Mouse (Mus musculus) kidney, postnatal 0 days (tissue): ENCODE results near the gene Prss23. TPM values are rescaled to one million over a fixed set of nuclear protein-coding genes. Genes with fewer than 3 reads are reported as not detected.

Experiments used
- ATAC-seq: fragments of 200-750 bp; cut with Nextera tagmentation; replicated peaks from 2 replicates; pipeline ENCODE4 v1.8.0; 2017; ENCODE audit warnings: low read depth, moderate number of reproducible peaks, moderate TSS enrichment, moderate library complexity; ENCODE audit not compliant: low FRiP score
- DNase-seq: peaks from one replicate; pipeline ENCODE4 v3.0.0-alpha.2; 2016; ENCODE audit warnings: low spot score
- H3K27ac ChIP-seq: fragments of 300-500 bp; sonication (generic); 2 replicates; pipeline ENCODE4 v1.5.1; 2014; ENCODE audit warnings: mild to moderate bottlenecking
- H3K27me3 ChIP-seq: fragments of 300-500 bp; sonication (generic); 2 replicates; pipeline ENCODE4 v1.6.1; 2014; ENCODE audit warnings: low read length, mixed read lengths; ENCODE audit not compliant: insufficient read depth
- H3K36me3 ChIP-seq: fragments of 300-500 bp; sonication (generic); 2 replicates; pipeline ENCODE4 v1.6.1; 2014; ENCODE audit warnings: low read length, mixed read lengths; ENCODE audit not compliant: insufficient read depth
- H3K4me1 ChIP-seq: fragments of 300-500 bp; sonication (generic); replicated peaks from 2 replicates; pipeline ENCODE4 v1.6.1; 2014; ENCODE audit warnings: antibody characterized with exemption, low read length, mixed read lengths; ENCODE audit not compliant: insufficient read depth
- H3K4me2 ChIP-seq: fragments of 300-500 bp; sonication (generic); 2 replicates; pipeline ENCODE4 v1.6.1; 2014; ENCODE audit warnings: mild to moderate bottlenecking, low read length, moderate library complexity, mixed read lengths
- H3K4me3 ChIP-seq: fragments of 300-500 bp; sonication (generic); replicated peaks from 2 replicates; pipeline ENCODE4 v1.5.1; 2014; ENCODE audit warnings: low read depth, low read length
- H3K9ac ChIP-seq: fragments of 300-500 bp; sonication (generic); 2 replicates; pipeline ENCODE4 v1.6.1; 2014; ENCODE audit warnings: low read depth, low read length
- H3K9me3 ChIP-seq: fragments of 300-500 bp; sonication (generic); replicated peaks from 2 replicates; pipeline ENCODE4 v1.6.1; 2016; ENCODE audit warnings: low read length, inconsistent platforms, mixed read lengths
- CTCF ChIP-seq: IDR thresholded peaks from 2 replicates; pipeline ENCODE4 v1.5.1; 2016; ENCODE audit warnings: antibody characterized with exemption, low read depth, mild to moderate bottlenecking, moderate library complexity
- WGBS: fragments of 180-500 bp; shearing (Covaris S2); extraction: QIAGEN DNeasy Blood & Tissue Kit; methylation state at CpG from one replicate; pipeline ENCODE4 v1.1.7; 2014; 5-methylcytosine and 5-hydroxymethylcytosine counted together
- polyA plus RNA-seq: library from polyadenylated mRNA; unstranded; fragments of >200 nt; fragmentation: Nextera tagmentation; extraction: Ambion mirVana; gene quantifications from 2 replicates; pipeline ENCODE4 v1.2.1, GENCODE M21; 2015

The Prss23 gene
- polyA plus RNA-seq, 1 experiment from 2014 or later, result 114 TPM

- no peak overlapping the region for H3K4me3 ChIP-seq
- no peaks in the 10 kb centered on the region for H3K27me3 ChIP-seq
- WGBS, result 89% methylated on average over 4 of the region's 4 CpGs
- H3K9ac ChIP-seq, result no peak overlapping the region
- H3K36me3 ChIP-seq, result no peaks in the 10 kb centered on the region
- no peak for DNase-seq
- no peak overlapping the region for H3K27ac ChIP-seq
- 0 out of 2 replicates have a peak, but pooled peaks cover 4% of the 10 kb centered on the region for H3K4me1 ChIP-seq
- H3K4me2 ChIP-seq, result no peak overlapping the region
- no peaks in the 10 kb centered on the region for H3K9me3 ChIP-seq
- ATAC-seq, result no peak
- TF ChIP-seq CTCF, result no peak
Measured at GRCm38 (mm10) chr7:89559105-89559504, 32.1 kb upstream of the Prss23 start.

- H3K9ac ChIP-seq, result no peak overlapping the region
- no peak overlapping the region for H3K27ac ChIP-seq
- TF ChIP-seq CTCF, result no peak
- DNase-seq (no peak), ATAC-seq (no peak)
- H3K4me2 ChIP-seq, result no peak overlapping the region
- H3K4me1 ChIP-seq, result 0 out of 2 replicates have a peak, but pooled peaks cover 4% of the 10 kb centered on the region
- no peaks in the 10 kb centered on the region for H3K9me3 ChIP-seq
- H3K36me3 ChIP-seq, result no peaks in the 10 kb centered on the region
- 86% methylated on average over 11 of the region's 11 CpGs for WGBS
- H3K4me3 ChIP-seq, result no peak overlapping the region
- no peaks in the 10 kb centered on the region for H3K27me3 ChIP-seq
Measured at GRCm38 (mm10) chr7:89558446-89559039, 31.6 kb upstream of the Prss23 start.

GRCm38 (mm10) chr7:89557056-89557455 lies 30.1 kb upstream of the Prss23 start:
- Histone ChIP-seq H3K4me3 (no peak overlapping the region), H3K36me3 (no peaks in the 10 kb centered on the region), H3K9ac (no peak overlapping the region), H3K9me3 (no peaks in the 10 kb centered on the region), H3K27ac (no peak overlapping the region), H3K27me3 (no peaks in the 10 kb centered on the region), H3K4me2 (no peak overlapping the region), H3K4me1 (0 out of 2 replicates have a peak, but pooled peaks cover 4% of the 10 kb centered on the region)
- DNase-seq (no peak), ATAC-seq (no peak)
- no peak for TF ChIP-seq CTCF
- WGBS, result 86% methylated on average over 5 of the region's 5 CpGs

GRCm38 (mm10) chr7:89556652-89557051 lies 29.7 kb upstream of the Prss23 start:
- Histone ChIP-seq H3K27me3 (no peaks in the 10 kb centered on the region), H3K4me2 (no peak overlapping the region), H3K9me3 (no peaks in the 10 kb centered on the region), H3K36me3 (no peaks in the 10 kb centered on the region), H3K4me3 (no peak overlapping the region), H3K4me1 (0 out of 2 replicates have a peak, but pooled peaks cover 4% of the 10 kb centered on the region), H3K9ac (no peak overlapping the region), H3K27ac (no peak overlapping the region)
- 63% methylated on average over 4 of the region's 4 CpGs for WGBS
- no peak for TF ChIP-seq CTCF
- DNase-seq (no peak), ATAC-seq (no peak)

- no peak for TF ChIP-seq CTCF
- Histone ChIP-seq H3K27ac (no peak overlapping the region), H3K36me3 (no peaks in the 10 kb centered on the region), H3K9me3 (no peaks in the 10 kb centered on the region), H3K4me3 (no peak overlapping the region), H3K4me1 (0 out of 2 replicates have a peak, but pooled peaks cover 4% of the 10 kb centered on the region), H3K27me3 (no peaks in the 10 kb centered on the region), H3K4me2 (no peak overlapping the region), H3K9ac (no peak overlapping the region)
- ATAC-seq (no peak), DNase-seq (no peak)
- 66% methylated on average over 4 of the region's 4 CpGs for WGBS
Measured at GRCm38 (mm10) chr7:89555170-89555569, 28.2 kb upstream of the Prss23 start.

GRCm38 (mm10) chr7:89554068-89554467 lies 27.1 kb upstream of the Prss23 start:
- Histone ChIP-seq H3K4me2 (no peak overlapping the region), H3K27me3 (no peaks in the 10 kb centered on the region), H3K9me3 (no peaks in the 10 kb centered on the region), H3K4me1 (0 out of 2 replicates have a peak, but pooled peaks cover 4% of the 10 kb centered on the region), H3K36me3 (no peaks in the 10 kb centered on the region), H3K27ac (no peak overlapping the region), H3K4me3 (no peak overlapping the region), H3K9ac (no peak overlapping the region)
- TF ChIP-seq CTCF, result no peak
- ATAC-seq (0 out of 2 replicates have a peak, but pooled peaks have one; percentile 54), DNase-seq (peak; percentile 44)
- 19% methylated on average over 1 of the region's 1 CpGs for WGBS
